Mouse (Mus musculus): Measurements from ENCODE around the gene Cdc14b. TPM values are rescaled to one million over a fixed set of nuclear protein-coding genes. Genes with fewer than 3 reads are reported as not detected.

Cdc14b gene
- total RNA-seq (2021), result 1 to 10 TPM; 2.3 to 2.7 TPM

GRCm38 (mm10) chr13:64274879-64275753, at the start of gene Cdc14b:
Gene Cdc14b (minus strand): TSS chr13:64275290.
- peak; percentile 70 for DNase-seq
- intact Hi-C loops (cut with DNase I), result no loop called here

- DNase-seq, result no peak
- intact Hi-C loops (cut with DNase I), result loop anchor here (10.0 kb wide), 1 partner anchor 922 kb away; no protein-coding TSS in a partner anchor
Observed at GRCm38 (mm10) chr13:64322561-64323281, 47.6 kb upstream of the Cdc14b start.

GRCm38 (mm10) chr13:64320334-64320733, 45.2 kb upstream of the Cdc14b start:
- no peak for DNase-seq
- intact Hi-C loops (cut with DNase I), result loop anchor here (10.0 kb wide), 1 partner anchor 924 kb away; no protein-coding TSS in a partner anchor

- DNase-seq, result no peak
- intact Hi-C loops (cut with DNase I), result loop anchor here (10.0 kb wide), 1 partner anchor 925 kb away; no protein-coding TSS in a partner anchor
Observed at GRCm38 (mm10) chr13:64319782-64320181, 44.7 kb upstream of the Cdc14b start.

- intact Hi-C loops (cut with DNase I), result no loop called here
- peak; percentile 75 for DNase-seq
Observed at GRCm38 (mm10) chr13:64318355-64318754, 43.3 kb upstream of the Cdc14b start.

GRCm38 (mm10) chr13:64315483-64316050, 40.5 kb upstream of the Cdc14b start:
- no peak for DNase-seq
- intact Hi-C loops (cut with DNase I), result loop anchor here (2.0 kb wide), 1 partner anchor 123 kb away; no protein-coding TSS in a partner anchor

GRCm38 (mm10) chr13:64314041-64314440, 39.0 kb upstream of the Cdc14b start:
- intact Hi-C loops (cut with DNase I), result loop anchor here (2.0 kb wide), 1 partner anchor 125 kb away; no protein-coding TSS in a partner anchor
- DNase-seq, result no peak

GRCm38 (mm10) chr13:64312916-64313289, 37.8 kb upstream of the Cdc14b start:
- intact Hi-C loops (cut with DNase I), result no loop called here
- no peak for DNase-seq

GRCm38 (mm10) chr13:64312024-64312915, 37.2 kb upstream of the Cdc14b start, which contains the start of gene Aaed1:
Gene Aaed1 (minus strand): TSS chr13:64312710.
- intact Hi-C loops (cut with DNase I), result no loop called here
- peak; percentile 97 for DNase-seq

GRCm38 (mm10) chr13:64311266-64311665, 36.2 kb upstream of the Cdc14b start:
- DNase-seq, result no peak
- intact Hi-C loops (cut with DNase I), result no loop called here

- no peak for DNase-seq
- intact Hi-C loops (cut with DNase I), result no loop called here
Observed at GRCm38 (mm10) chr13:64310585-64310984, 35.5 kb upstream of the Cdc14b start.

GRCm38 (mm10) chr13:64309842-64310241, 34.8 kb upstream of the Cdc14b start:
- intact Hi-C loops (cut with DNase I), result loop anchor here (5.0 kb wide), 1 partner anchor 133 kb away; no protein-coding TSS in a partner anchor

GRCm38 (mm10) chr13:64309036-64309435, 33.9 kb upstream of the Cdc14b start:
- no peak for DNase-seq
- intact Hi-C loops (cut with DNase I), result loop anchor here (5.0 kb wide), 1 partner anchor 132 kb away; no protein-coding TSS in a partner anchor

More at GRCm38 (mm10) chr13:64309842-64310241, 34.8 kb upstream of the Cdc14b start:
- no peak for DNase-seq

- intact Hi-C loops (cut with DNase I), result loop anchor here (5.0 kb wide), 1 partner anchor 130 kb away; no protein-coding TSS in a partner anchor
- DNase-seq, result peak; percentile 34
Observed at GRCm38 (mm10) chr13:64307508-64307907, 32.4 kb upstream of the Cdc14b start.

GRCm38 (mm10) chr13:64306078-64306477, 31.0 kb upstream of the Cdc14b start:
- intact Hi-C loops (cut with DNase I), result loop anchor here (5.0 kb wide), 1 partner anchor 129 kb away; no protein-coding TSS in a partner anchor
- peak; percentile 71 for DNase-seq

GRCm38 (mm10) chr13:64299069-64299468, 24.0 kb upstream of the Cdc14b start:
- intact Hi-C loops (cut with DNase I), result no loop called here
- DNase-seq, result no peak

GRCm38 (mm10) chr13:64286791-64287190, 11.7 kb upstream of the Cdc14b start:
- intact Hi-C loops (cut with DNase I), result loop anchor here (5.0 kb wide), 1 partner anchor 884 kb away; no protein-coding TSS in a partner anchor
- no peak for DNase-seq

GRCm38 (mm10) chr13:64286321-64286720, 11.2 kb upstream of the Cdc14b start:
- intact Hi-C loops (cut with DNase I), result loop anchor here (5.0 kb wide), 1 partner anchor 884 kb away; no protein-coding TSS in a partner anchor
- DNase-seq, result no peak

GRCm38 (mm10) chr13:64284676-64285075, 9.6 kb upstream of the Cdc14b start:
- intact Hi-C loops (cut with DNase I), result loop anchor here (5.0 kb wide), 1 partner anchor 882 kb away; no protein-coding TSS in a partner anchor

More at GRCm38 (mm10) chr13:64284676-64285075, 9.6 kb upstream of the Cdc14b start:
- DNase-seq, result no peak
